Mouse (Mus musculus) left cerebral cortex, adult 18-20 months (tissue): ENCODE data around the gene Hmg20b. TPM values are rescaled to one million over a fixed set of nuclear protein-coding genes. Genes with fewer than 3 reads are reported as not detected.
A peak's percentile ranks its signal among the peaks of the same experiment; 100 is the strongest.

Experiments
- DNase-seq, 2 experiments: peaks; one replicate each; pipeline ENCODE4 v3.0.0; 2021 to 2022; ENCODE audit warnings: low spot score in 2 of 2, mixed read lengths in 1 of 2
- total RNA-seq, 2 experiments: library from RNA; stranded (reverse); gene quantifications; 2 replicates each; pipeline ENCODE4 v1.2.3; 2021

Hmg20b gene
- total RNA-seq, 2 experiments from 2014 or later: 28.9 to 30.5 TPM

- DNase-seq: no peak
Observed at GRCm38 (mm10) chr10:81379183-81379553, 28.9 kb upstream of the Hmg20b start.

DNA sequence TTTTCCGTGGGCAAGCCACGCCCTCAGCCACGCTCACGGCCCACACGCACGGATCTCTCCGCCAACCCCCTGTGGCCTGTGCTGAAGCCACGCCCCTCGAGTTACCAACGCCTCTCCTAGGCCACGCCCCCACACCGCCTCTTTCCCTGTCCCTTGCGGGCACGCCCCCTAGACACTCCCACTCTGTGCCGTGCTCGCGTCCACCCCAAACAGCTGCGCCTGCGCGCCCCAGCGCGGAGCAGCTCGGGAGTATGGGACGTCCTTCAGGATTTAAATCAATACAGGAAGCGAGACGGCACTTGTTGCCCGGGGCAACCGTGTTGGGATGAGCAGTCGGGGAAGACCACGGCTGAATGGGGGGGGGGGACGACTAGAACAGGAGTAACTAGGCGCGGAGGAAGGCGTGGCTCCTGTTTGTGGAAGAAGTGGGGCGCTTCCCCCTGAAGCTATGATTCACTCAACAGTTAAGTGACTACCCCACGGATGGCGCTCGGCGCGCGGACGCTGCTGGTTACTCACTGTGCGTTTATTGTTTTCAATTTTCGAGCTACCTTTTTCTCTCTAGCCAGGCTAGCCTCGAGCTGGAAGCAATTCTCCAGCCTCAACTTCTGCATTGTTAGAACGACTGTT, 28.4 kb upstream of the Hmg20b start:
- peak; percentile 100 for DNase-seq

DNA sequence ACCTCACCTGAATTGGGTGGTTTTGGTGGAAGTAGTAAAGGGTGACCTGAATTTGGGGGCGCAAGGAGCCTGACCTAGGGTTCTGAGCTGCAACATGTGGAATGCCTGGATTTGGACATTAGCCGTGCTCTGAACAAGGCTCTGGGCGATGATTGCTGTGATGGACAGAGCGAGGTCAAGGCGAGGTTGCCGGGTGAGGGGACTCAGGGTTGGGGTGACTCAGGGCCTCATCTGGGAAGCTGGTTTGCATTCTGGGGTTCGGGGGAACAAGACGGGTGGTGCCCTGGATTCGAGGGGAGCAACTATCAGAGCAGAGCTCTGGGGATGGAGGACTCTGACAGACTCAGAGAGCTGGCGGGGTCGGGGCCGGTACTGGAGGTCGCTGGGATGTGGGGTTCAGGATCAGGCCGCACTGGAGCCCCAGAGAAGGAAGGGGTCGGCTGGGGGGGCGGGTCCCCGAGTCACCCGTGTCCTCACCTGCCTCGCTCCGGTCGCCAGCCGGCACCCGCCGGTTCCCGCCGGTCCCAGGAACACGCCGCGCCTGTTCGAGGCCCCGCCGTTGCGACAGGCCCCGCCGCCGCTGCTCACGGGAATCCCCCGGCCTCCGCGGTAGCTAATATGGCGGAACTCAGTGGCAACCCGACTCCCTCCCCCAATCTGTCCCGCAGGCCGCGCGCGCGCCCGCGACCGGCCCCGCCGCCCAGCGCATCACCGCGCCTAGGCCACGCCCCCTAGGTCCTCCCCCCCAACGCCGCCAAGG, 27.7 kb upstream of the Hmg20b start, which contains the start of gene Fzr1:
Gene Fzr1 (minus strand): TSS at position 724 of the 760 bp plus-strand sequence.
- no peak for DNase-seq

- DNase-seq: no peak
Observed at GRCm38 (mm10) chr10:81377362-81377664, 27.0 kb upstream of the Hmg20b start.

DNA sequence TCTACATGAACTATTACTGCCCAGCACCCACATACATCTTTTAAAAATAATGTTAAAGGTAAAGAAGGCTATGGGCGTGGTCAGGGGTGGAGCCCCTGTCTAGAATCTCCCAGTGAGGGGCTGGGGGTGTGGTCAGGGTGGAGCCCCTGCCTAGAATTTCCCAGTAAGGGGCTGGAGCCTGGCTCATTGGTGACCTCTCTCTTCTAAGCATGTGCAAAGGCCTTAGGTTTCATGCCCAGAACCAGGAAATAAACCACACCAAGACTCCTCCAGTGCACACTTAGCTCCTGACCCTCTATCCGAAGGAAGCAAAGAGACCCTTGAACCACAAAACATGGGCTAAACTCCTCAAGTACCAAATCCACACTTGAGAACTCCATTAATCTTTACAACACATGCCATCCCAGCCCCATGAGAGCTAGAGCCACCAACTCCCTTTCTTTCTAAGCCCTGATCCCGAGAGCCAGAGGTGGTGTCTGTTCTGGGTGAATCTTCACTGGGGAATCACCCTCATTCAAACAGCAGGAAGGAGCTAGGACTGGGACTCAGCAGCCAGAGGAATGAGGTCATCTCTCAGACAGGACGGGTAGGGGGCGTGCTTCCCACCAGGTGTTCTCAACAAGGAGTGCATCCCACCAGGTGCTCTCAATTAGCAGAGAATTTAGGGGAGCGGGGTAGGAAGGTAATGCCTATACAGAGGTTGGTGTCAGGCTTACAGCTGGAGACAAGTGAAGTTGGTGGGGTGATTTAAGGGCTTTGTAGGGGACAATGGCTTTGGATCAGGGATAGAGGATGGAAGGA, 26.5 kb upstream of the Hmg20b start:
- DNase-seq: no peak

- no peak for DNase-seq
Observed at GRCm38 (mm10) chr10:81375322-81375721, 25.0 kb upstream of the Hmg20b start.

DNA sequence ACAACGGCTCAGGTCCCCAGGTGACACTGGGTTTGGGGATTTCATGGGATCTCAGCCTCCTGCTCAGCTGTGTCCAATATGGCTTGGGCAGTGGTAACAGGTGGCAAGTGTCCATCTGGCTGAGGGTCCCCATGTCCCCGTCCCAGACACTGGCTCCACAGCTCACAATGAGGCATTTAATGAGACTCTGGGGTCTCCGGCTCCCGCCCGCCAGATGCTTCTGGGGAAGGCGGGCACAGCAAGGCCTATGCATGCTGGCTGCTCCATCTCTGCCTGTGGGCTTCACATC, 16.9 kb upstream of the Hmg20b start:
- no peak for DNase-seq

DNA sequence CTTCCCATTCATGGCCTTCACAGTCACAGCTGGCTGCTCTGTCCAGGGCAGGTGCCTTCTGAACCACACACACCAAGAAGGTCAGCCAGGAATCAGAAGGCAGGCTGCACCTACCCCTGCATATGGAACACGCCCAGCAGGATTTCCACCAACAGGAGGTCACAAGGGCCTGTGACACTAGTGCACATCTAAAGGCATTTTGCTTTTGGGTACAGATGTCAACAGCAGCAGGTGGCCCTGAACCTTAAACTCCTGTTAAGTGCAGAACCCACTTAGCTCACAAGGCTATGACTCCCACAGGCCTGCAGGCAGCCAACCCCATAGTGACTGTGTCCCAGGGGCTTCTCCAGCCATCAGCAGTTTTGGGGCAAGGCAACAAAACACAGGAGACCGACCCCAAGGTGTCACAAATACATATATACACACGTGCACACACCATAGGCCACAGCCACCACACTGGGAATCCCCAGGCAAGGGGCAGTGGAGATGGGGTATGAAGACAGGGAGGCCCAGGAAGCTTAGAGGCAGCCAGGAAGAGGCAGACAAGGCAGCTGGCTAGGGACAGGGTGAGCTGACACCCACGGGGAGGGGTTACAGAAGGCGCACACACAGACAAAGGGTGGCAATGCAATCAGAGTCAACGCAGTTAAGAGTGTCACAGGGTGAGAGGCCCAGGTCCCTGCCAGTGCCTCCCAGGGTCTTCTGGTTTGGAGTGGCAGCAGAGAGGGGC, 16.4 kb upstream of the Hmg20b start:
- DNase-seq: no peak

DNA sequence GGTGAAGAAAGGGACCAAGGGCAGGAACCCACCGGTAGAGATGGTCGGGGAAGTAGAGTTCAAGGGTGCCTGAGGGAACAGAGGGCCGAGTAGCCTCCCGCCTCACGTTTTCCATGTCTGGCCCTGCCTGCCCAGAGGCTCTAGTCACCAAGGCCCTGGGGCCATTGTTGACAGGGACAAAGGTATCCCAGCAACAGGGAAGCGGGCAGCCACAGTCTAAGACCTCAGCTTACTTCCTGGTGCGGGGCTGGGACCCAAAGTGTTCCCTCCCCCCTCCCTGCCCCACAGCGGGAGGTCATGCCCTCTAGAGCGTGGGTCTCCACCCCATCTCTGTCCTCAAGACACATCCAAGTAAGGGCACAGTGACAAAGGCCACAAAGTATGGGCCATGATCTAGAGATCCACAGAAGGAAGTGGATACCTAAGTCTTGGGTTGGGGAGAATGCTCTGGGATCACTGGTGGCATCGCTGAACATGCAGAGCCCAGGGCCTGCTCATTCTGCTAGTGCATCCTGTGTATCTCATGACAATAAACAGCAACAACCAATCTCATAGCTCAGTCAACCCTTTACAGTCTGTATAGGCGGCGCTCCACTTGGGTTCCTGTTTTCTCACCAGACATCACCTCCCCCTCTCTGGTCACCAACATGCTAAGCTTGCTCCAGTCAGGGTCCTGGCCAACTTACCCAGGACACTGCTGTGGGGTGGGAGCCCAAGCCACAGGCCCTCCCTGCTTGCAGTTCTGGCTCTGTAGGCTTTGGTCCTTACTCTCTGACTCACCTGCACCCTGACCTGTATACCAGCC, 15.6 kb upstream of the Hmg20b start, which contains the start of gene 4930404N11Rik:
Gene 4930404N11Rik (minus strand): TSS at position 145 of the 805 bp plus-strand sequence.
- no peak for DNase-seq

- peak in 1 of 2 experiments; percentile 56 for DNase-seq
Observed at GRCm38 (mm10) chr10:81365073-81365472, 14.8 kb upstream of the Hmg20b start.

- no peak for DNase-seq
Observed at GRCm38 (mm10) chr10:81364666-81365065, 14.4 kb upstream of the Hmg20b start.

DNA sequence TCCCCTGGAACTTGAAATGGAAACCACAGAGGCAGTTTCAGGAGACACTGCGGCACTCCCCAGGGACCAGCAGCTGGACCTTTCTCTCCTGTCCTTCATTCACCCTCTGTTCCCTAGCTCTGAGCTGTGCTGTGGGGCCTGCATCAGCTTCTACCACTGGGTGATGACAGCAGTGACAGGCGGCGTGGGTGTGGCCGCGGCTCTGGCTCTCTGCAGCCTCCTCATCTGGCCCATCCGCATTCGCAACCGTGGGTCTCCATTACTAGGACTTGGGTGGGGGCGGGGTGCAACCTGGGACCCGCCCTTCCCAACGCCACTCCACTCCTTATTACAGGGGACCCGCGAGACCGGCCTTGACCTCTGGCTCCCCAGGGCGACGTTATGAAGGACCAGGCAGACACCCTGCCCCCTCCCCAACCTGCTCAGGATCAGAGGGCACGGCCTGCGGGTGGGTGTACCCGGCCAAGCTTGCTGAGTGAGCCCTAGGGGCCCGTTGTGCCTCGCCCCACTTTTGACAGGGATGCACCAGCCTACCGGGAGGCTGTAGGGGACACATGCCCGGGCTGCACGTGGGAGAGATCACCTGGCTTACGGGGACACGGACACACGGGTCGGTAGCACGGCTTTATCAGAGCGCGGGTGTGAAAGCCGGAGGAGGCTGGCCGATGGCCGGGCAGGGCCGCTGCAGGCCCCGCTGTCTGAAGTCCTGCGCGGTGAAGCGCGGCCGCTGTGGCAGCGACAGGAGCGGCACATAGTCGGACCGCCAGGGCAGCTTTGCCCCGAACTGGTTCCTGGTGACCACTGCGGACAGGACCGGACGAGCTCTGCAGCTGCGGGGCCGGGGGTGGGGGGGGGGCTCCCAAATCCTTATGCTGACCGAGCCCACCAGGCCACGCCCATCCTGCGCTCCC, 13.4 kb upstream of the Hmg20b start:
- DNase-seq: no peak

GRCm38 (mm10) chr10:81362336-81362949, 12.2 kb upstream of the Hmg20b start:
- no peak for DNase-seq

GRCm38 (mm10) chr10:81360721-81361120, 10.4 kb upstream of the Hmg20b start:
- no peak for DNase-seq

- DNase-seq: no peak
Observed at GRCm38 (mm10) chr10:81358841-81359240, 8.6 kb upstream of the Hmg20b start.

DNA sequence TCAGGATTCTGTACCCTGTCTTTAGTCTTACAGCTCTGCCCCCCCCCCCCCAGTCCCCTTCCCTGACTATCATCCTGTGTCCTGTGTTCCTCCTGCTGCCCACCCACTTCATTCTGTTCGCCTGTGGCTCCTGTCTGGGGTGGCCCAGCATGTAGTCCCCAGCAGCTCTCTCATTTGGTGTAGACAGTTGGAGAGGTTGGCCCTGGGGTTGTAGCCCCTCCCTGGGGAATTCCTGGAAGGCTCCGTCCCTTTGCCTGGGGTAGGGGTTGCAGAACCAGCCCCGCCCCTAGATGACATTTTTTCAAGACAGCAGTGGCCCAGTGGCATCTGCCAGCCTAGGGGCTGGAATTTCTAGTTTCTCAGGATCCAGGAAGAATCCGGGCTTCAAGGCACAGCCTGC, 7.9 kb upstream of the Hmg20b start:
- DNase-seq: no peak

DNA sequence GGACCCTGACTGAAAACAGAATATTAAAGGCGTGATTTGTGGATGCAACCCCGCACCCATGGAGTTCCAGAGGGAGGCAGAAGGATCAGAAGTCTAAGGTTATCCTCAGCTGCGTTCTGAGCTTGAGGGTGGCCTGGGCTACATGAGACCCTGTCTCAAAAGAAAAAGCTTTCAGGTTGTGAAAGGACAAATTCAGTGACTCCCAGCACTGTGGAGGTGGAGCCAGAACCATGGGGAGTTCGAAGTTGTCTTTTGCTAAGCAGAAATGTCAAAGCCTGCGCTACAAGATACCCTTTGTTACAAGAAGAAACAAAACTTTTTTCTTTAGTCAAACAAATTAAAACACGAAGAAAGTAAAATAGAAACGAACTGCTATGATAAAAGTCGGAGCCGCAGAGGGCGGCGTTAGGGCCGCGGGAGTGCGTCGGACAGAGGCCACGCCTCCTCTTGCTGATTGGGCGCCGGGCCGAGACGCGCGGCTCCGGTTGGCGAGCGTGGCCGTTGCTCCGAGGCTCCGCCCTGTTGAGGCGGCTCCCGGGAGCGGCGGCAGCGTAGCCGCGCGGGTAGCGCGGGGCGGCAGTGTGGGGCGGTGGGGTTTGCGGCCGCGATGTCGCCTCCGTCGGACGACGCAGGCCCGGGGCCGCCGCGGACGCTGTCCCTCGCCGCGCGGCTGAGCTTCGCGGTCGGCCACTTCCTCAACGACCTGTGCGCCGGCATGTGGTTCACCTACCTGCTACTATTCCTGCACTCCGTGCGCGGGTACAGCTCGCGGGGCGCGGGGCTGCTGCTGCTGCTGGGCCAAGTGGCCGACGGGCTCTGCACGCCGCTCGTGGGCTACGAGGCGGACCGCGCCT, 6.9 kb upstream of the Hmg20b start, which contains the start of gene Mfsd12:
Gene Mfsd12 (plus strand): TSS at position 501 of the 854 bp plus-strand sequence.
- DNase-seq: peak; percentile 91 to 93

DNA sequence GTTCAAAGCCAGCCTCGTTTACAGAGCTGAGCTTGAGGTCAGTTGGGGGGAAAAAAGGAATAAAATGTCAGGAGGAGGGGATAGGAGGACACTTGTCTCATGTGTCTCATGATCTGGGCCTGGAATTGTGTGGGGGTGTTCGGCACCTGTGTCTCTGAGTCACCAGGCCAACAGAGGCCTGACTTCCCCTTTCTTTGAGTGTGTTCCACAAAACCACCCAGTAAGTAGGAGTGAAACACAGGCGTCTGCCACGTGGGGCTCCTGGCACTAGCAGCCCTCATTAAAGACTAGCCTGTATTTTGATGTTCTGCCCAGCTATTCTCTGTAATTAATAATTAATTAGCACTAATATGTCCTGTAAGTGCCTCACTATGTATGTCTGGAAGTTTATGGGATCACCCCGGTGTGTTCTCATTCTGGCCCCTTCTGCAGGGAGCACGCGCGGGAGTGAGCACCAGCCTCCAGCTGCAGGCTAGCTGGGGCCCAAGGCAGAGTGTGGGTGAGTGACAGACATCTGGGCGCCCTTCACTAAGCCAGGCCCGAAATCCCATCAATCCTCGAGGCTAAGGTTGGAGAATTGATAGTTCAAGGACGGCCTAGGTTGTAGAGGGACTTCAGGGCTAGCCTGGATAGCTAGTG, 6.2 kb upstream of the Hmg20b start:
- DNase-seq: no peak
